Comparison of ENCODE assay signal across 16 mouse cellular contexts in the genomic region with DNA sequence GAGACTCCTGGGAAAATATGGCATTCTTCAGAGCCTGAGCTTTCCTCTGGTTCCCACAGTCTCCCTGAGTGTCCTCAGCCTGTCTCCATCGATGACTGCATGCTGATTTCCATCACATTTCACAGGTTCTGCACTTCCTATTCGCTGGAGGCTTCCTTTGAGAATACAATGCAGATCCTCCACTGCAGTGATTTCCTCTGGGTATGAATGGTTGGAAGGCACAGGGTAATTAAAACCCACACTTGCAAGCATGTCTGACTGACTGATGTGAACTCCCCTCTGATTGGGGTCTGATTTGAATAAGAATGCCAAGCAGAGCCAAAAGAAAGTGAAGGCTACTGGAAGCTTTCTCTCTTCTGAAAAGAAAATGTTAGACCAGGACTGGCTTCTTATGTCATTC.
DNase-seq lines count a peak whose midpoint lies in the region; ATAC-seq and TF ChIP-seq lines count a peak whose summit lies in the region.
"Had no signal": no experiment of that assay in that cellular context is flagged by ENCODE, and none has a peak within 500 bp of the region (broad histone marks: within the 10 kb centered on the region; RNA-seq: fewer than 3 reads in every experiment).

No protein-coding gene starts in this region.

- DNase-seq in ZHBTc4 (ENCODE audit: low read depth, low spot score) = peak; percentile 49
- DNase-seq in forebrain, embryonic 11.5 days (ENCODE audit: low spot score) = peak; percentile 50
- peak; percentile 48 for DNase-seq in hindbrain, embryonic 14.5 days (ENCODE audit: low spot score)
- DNase-seq in heart, postnatal 14 days = no peak
- DNase-seq in frontal cortex, postnatal 36 days (ENCODE audit: low spot score in 2 of 2) = no peak
- DNase-seq in gastrocnemius, adult 2 months = no peak
- DNase-seq: adrenal gland, adult 2 months; gastrocnemius, postnatal 36 days; kidney, adult 11 months; lung, embryonic 14.5 days; spleen, adult 18-20 months had no signal

- H3K27ac ChIP-seq in forebrain, embryonic 11.5 days (ENCODE audit: low read depth, low read length) = no peak overlapping the region
- H3K27ac ChIP-seq in hindbrain, embryonic 14.5 days = no peak overlapping the region
- no peak overlapping the region for H3K27ac ChIP-seq in midbrain, embryonic 16.5 days (ENCODE audit: low read length)
- no peak overlapping the region for H3K27ac ChIP-seq in gastrocnemius, adult 2 months
- H3K27ac ChIP-seq: limb, embryonic 15.5 days; stomach, postnatal 0 days had no signal

- no peak for TF ChIP-seq CTCF in gastrocnemius, adult 2 months (IDR thresholded peaks at IDR 0.05)

- no peaks in the 10 kb centered on the region for H3K9me3 ChIP-seq in forebrain, embryonic 11.5 days (ENCODE audit: control insufficient read depth, low read length)
- no peaks in the 10 kb centered on the region for H3K9me3 ChIP-seq in hindbrain, embryonic 14.5 days (ENCODE audit: control insufficient read depth, low read length)
- no peaks in the 10 kb centered on the region for H3K9me3 ChIP-seq in midbrain, embryonic 16.5 days (replicated peaks; ENCODE audit: control insufficient read depth, low read length, poor library complexity, severe bottlenecking)
- H3K9me3 ChIP-seq: limb, embryonic 15.5 days had no signal

- H3K4me2 ChIP-seq in forebrain, embryonic 11.5 days (ENCODE audit: low read depth, low read length, severe bottlenecking) = no peak overlapping the region
- no peak overlapping the region for H3K4me2 ChIP-seq in hindbrain, embryonic 14.5 days (replicated peaks)
- H3K4me2 ChIP-seq in midbrain, embryonic 16.5 days (ENCODE audit: low read length) = no peak overlapping the region
- H3K4me2 ChIP-seq: limb, embryonic 15.5 days; lung, embryonic 14.5 days had no signal

- intact Hi-C loops in heart, postnatal 14 days (cut with DNase I) = no loop called here
- intact Hi-C loops in gastrocnemius, adult 2 months (cut with DNase I) = no loop called here

- H3K27me3 ChIP-seq in forebrain, embryonic 11.5 days (ENCODE audit: control insufficient read depth, insufficient read depth, low read length) = no peaks in the 10 kb centered on the region
- H3K27me3 ChIP-seq in hindbrain, embryonic 14.5 days (ENCODE audit: control insufficient read depth, insufficient read depth, low read length) = no peaks in the 10 kb centered on the region
- H3K27me3 ChIP-seq in midbrain, embryonic 16.5 days (ENCODE audit: control insufficient read depth, insufficient read depth, low read depth, low read length) = no peaks in the 10 kb centered on the region
- H3K27me3 ChIP-seq: limb, embryonic 15.5 days; Patski had no signal

- WGBS in forebrain, embryonic 11.5 days = 7% methylated on average over 2 of the region's 2 CpGs
- WGBS in hindbrain, embryonic 14.5 days = 2% methylated on average over 2 of the region's 2 CpGs
- 6% methylated on average over 2 of the region's 2 CpGs for WGBS in midbrain, embryonic 16.5 days

- H3K4me1 ChIP-seq in forebrain, embryonic 11.5 days (replicated peaks; ENCODE audit: control insufficient read depth, insufficient read depth, low read length) = 0 out of 2 replicates have a peak, but pooled peaks cover 2% of the 10 kb centered on the region
- no peaks in the 10 kb centered on the region for H3K4me1 ChIP-seq in hindbrain, embryonic 14.5 days (replicated peaks; ENCODE audit: control insufficient read depth, insufficient read depth, low read length)
- 0 out of 2 replicates have a peak, but pooled peaks cover 2% of the 10 kb centered on the region for H3K4me1 ChIP-seq in midbrain, embryonic 16.5 days (ENCODE audit: control insufficient read depth, insufficient read depth, low read length)
- H3K4me1 ChIP-seq: limb, embryonic 15.5 days had no signal

- H3K4me3 ChIP-seq in forebrain, embryonic 11.5 days (ENCODE audit: low read depth, low read length) = no peak overlapping the region
- H3K4me3 ChIP-seq in hindbrain, embryonic 14.5 days (replicated peaks; ENCODE audit: low read length) = no peak overlapping the region
- H3K4me3 ChIP-seq in midbrain, embryonic 16.5 days (ENCODE audit: low read depth, low read length) = no peak overlapping the region
- no peak overlapping the region for H3K4me3 ChIP-seq in gastrocnemius, adult 2 months
- H3K4me3 ChIP-seq: limb, embryonic 15.5 days had no signal

- ATAC-seq in forebrain, embryonic 11.5 days (replicated peaks; ENCODE audit: low FRiP score) = peak; percentile 96
- peak; percentile 88 for ATAC-seq in hindbrain, embryonic 14.5 days (ENCODE audit: low FRiP score)
- peak; percentile 70 for ATAC-seq in midbrain, embryonic 16.5 days
- ATAC-seq in CD4-positive, CD25-positive, alpha-beta regulatory T cell, adult 4 months = no peak
- ATAC-seq: Patski had no signal

- H3K36me3 ChIP-seq in forebrain, embryonic 11.5 days (ENCODE audit: control insufficient read depth, insufficient read depth, low read length) = no peaks in the 10 kb centered on the region
- no peaks in the 10 kb centered on the region for H3K36me3 ChIP-seq in hindbrain, embryonic 14.5 days (replicated peaks; ENCODE audit: control insufficient read depth, insufficient read depth)
- no peaks in the 10 kb centered on the region for H3K36me3 ChIP-seq in midbrain, embryonic 16.5 days (ENCODE audit: control insufficient read depth, insufficient read depth, low read length)
- H3K36me3 ChIP-seq: limb, embryonic 15.5 days had no signal

- no peak overlapping the region for H3K9ac ChIP-seq in forebrain, embryonic 11.5 days (ENCODE audit: low read length)
- H3K9ac ChIP-seq in hindbrain, embryonic 14.5 days = no peak overlapping the region
- H3K9ac ChIP-seq in midbrain, embryonic 16.5 days (ENCODE audit: low read depth, low read length) = no peak overlapping the region
- H3K9ac ChIP-seq: limb, embryonic 15.5 days; lung, embryonic 14.5 days had no signal

Comparison
In these comparisons a context has a peak if more than half of its experiments do, and no peak if none do; other contexts are left out.
1. DNase-seq: peak in ZHBTc4 (single experiment), forebrain, embryonic 11.5 days (single experiment) and hindbrain, embryonic 14.5 days (single experiment); none in heart, postnatal 14 days (0 of 2), frontal cortex, postnatal 36 days (0 of 2) and gastrocnemius, adult 2 months (single experiment).